Mouse (Mus musculus) embryonic facial prominence, embryonic 15.5 days (tissue): ENCODE data around the gene Slc6a6. TPM values are rescaled to one million over a fixed set of nuclear protein-coding genes. Genes with fewer than 3 reads are reported as not detected.
A peak's percentile ranks its signal among the peaks of the same experiment; 100 is the strongest.

ENCODE experiments used
- ATAC-seq: fragments of 200-750 bp; cut with Nextera tagmentation; 2 replicates; pipeline ENCODE4 v1.8.0; 2017; ENCODE audit warnings: low read depth, moderate TSS enrichment; ENCODE audit not compliant: insufficient number of reproducible peaks, low FRiP score, low TSS enrichment
- H3K27ac ChIP-seq: fragments of 300-500 bp; sonication (generic); replicated peaks from 2 replicates; pipeline ENCODE4 v1.5.1; 2015; ENCODE audit warnings: mild to moderate bottlenecking, inconsistent platforms
- H3K27me3 ChIP-seq: fragments of 300-500 bp; sonication (generic); 2 replicates; pipeline ENCODE4 v1.6.1; 2015; ENCODE audit warnings: inconsistent platforms
- H3K36me3 ChIP-seq: fragments of 300-500 bp; sonication (generic); 2 replicates; pipeline ENCODE4 v1.6.1; 2015; ENCODE audit warnings: mild to moderate bottlenecking, inconsistent platforms
- H3K4me1 ChIP-seq: fragments of 300-500 bp; sonication (generic); 2 replicates; pipeline ENCODE4 v1.6.1; 2015; ENCODE audit warnings: inconsistent platforms
- H3K4me2 ChIP-seq: fragments of 300-500 bp; sonication (generic); replicated peaks from 2 replicates; pipeline ENCODE4 v1.6.1; 2015; ENCODE audit warnings: mild to moderate bottlenecking, inconsistent platforms
- H3K4me3 ChIP-seq: fragments of 300-500 bp; sonication (generic); replicated peaks from 2 replicates; pipeline ENCODE4 v1.5.1; 2015; ENCODE audit warnings: mild to moderate bottlenecking, inconsistent platforms
- H3K9ac ChIP-seq: fragments of 300-500 bp; sonication (generic); 2 replicates; pipeline ENCODE4 v1.6.1; 2015; ENCODE audit warnings: inconsistent platforms
- H3K9me3 ChIP-seq: fragments of 300-500 bp; sonication (generic); replicated peaks from 2 replicates; pipeline ENCODE4 v1.6.1; 2016; ENCODE audit warnings: inconsistent platforms
- WGBS: fragments of 180-500 bp; shearing (Covaris S2); methylation state at CpG from one replicate; pipeline ENCODE4 v1.1.7; 2015; 5-methylcytosine and 5-hydroxymethylcytosine counted together
- polyA plus RNA-seq: library from polyadenylated mRNA; unstranded; fragments of >200 nt; fragmentation: Nextera tagmentation; extraction: Ambion mirVana; gene quantifications from 2 replicates; pipeline ENCODE4 v1.2.1, GENCODE M21; 2015

The Slc6a6 gene
- 61.6 and 77.5 TPM in 2 replicates for polyA plus RNA-seq

DNA sequence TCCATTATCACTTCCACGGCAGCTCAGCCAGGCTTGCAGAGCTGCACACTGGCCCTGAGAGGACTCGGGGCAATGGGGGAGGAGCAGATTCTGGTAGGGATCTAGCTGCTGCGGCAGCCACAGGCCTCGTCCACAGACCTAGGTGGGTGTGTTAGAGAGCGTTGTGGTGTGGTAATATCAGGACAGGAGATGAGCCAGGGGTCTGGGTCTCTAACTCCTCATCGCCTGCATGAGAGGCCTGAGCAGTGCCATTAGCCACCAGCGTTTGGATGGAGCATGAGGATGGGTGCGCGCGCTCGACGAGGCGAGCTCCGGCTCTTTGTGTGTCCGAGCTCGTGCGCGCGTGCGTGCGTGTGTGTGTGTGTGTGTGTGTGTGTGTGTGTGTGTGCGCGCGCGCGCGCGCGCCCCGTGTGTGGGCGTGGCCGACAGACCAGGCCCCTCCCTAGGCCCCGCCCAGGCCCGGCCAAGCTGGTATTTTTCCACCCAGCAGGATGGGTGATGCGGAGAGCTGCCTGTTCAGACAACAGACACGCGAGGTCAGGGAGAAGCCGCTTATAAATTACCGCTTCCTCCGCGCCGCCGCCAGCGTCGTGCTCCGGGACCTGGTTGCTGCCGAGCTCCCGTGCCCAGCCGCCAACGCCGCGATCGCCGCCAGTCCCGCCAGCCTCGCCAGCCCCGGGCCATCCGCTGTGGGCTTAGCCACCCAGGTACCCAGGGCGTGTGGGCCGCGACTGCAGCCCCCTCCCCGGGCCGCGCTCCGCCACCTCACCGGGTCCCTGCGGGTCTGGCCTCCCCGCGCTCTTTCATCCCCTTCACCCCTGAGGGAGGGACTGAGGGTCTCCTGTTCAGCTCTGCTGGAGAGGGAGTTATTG, at the start of gene Slc6a6:
Gene Slc6a6, plus strand, starts transcription at position 452 of the 872 bp plus-strand sequence.
- H3K27me3 ChIP-seq: no peaks in the 10 kb centered on the region
- 1% methylated on average over 69 of the region's 69 CpGs for WGBS
- H3K9me3 ChIP-seq: no peaks in the 10 kb centered on the region

DNA sequence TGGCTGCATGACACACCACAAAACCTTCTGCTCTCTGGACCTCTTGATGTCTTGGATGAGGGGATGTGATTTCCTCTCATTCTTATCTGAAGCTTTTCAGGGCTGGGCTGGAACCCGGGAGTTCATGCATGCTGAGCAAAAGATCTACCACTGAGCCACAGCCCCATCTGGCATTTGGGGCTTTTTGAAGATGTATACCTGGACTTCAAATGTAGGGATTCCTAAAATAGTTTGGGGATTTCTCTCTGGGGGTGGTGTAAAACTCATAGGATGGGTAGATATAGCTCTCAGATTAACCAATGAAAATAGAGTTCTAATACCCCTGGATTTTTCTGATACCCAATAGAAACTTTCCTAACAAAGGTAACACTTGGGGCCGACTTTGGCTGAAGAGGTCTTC, 49.4 kb upstream of the Slc6a6 start:
- Histone ChIP-seq H3K27me3 (no peaks in the 10 kb centered on the region), H3K36me3 (no peaks in the 10 kb centered on the region), H3K27ac (no peak overlapping the region), H3K9ac (no peak overlapping the region), H3K9me3 (no peaks in the 10 kb centered on the region), H3K4me2 (no peak overlapping the region), H3K4me1 (peaks cover 17% of the 10 kb centered on the region), H3K4me3 (no peak overlapping the region)
- ATAC-seq: no peak
- WGBS: 75% methylated on average over 2 of the region's 2 CpGs

More for the DNA sequence above, at the start of gene Slc6a6:
- no peaks in the 10 kb centered on the region for H3K36me3 ChIP-seq
- peak within 1 kb of the TSS; percentile 93 for H3K27ac ChIP-seq
- peaks cover 47% of the 10 kb centered on the region for H3K4me1 ChIP-seq
- peak within 1 kb of the TSS; percentile 92 for H3K4me2 ChIP-seq
- peak within 1 kb of the TSS; percentile 91 for H3K4me3 ChIP-seq
- ATAC-seq: peak; percentile 91
- peak within 1 kb of the TSS; percentile 96 for H3K9ac ChIP-seq

DNA sequence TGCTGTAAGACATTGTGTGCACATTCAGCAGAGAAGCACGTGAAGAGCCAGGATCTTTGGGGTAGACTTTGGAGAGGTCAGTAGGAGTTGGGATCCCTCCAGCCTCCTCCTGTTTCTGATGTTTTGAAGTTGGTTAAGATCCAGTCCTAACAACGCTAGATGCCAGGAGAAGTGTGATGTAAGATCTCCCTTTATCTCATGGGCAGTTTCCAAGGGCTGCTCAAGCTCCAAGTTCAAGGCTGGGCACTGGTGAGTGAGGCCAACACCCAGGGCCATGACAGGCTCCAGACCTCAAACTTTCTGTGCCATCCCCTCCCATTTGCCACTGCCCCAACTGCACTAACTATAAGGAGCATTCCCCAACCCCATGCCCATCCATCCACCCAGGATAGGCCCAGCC, 49.0 kb upstream of the Slc6a6 start:
- WGBS: 79% methylated on average over 2 of the region's 2 CpGs
- Histone ChIP-seq H3K4me2 (no peak overlapping the region), H3K4me3 (no peak overlapping the region)

DNA sequence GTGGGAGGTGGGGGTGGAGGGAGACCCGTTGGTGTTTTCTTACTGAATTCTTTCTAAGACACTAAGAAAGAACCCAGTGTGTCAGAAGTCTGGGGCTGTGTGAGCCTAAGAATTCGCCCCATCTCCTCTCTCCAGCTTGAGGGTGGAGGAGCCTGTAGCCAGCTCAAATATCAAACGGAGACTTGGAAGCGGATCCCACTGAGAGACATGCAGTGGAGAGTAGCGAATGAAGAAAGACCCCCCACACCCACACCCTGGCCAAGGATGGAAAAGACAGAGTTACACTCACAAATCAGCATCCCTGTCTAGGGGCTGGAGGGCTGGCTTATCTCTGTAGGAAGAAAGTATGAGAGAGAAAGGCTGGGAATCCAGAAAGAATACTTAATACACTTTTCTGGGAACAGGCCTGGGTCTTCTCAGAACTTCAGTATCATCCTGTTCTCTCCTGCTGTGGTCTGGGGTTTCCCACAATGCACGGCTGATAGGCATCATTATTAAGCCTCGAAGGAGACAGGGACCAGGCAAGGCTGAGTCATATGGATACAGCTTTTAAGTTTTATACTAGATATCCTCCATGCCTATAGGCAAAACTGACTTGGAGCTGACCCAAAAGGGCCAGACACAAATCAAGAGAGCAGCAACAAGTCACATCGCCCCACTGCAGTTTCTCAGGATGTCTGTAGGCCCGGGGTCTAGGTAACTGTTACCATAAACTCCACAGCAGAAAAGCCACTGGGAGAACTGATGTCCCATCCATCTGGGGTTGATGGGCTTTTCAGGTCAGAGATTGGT, 45.5 kb upstream of the Slc6a6 start:
- peak; percentile 83 for ATAC-seq
- peak overlapping the region; percentile 76 for H3K27ac ChIP-seq
- H3K4me3 ChIP-seq: no peak overlapping the region
- no peaks in the 10 kb centered on the region for H3K27me3 ChIP-seq
- no peaks in the 10 kb centered on the region for H3K36me3 ChIP-seq
- H3K9ac ChIP-seq: no peak overlapping the region
- H3K9me3 ChIP-seq: no peaks in the 10 kb centered on the region
- H3K4me2 ChIP-seq: 0 out of 2 replicates have a peak overlapping the region, but pooled peaks have one; percentile 4
- WGBS: 15% methylated on average over 9 of the region's 9 CpGs
- peaks cover 17% of the 10 kb centered on the region for H3K4me1 ChIP-seq

More for the DNA sequence above, 49.0 kb upstream of the Slc6a6 start:
- H3K9me3 ChIP-seq: no peaks in the 10 kb centered on the region
- H3K9ac ChIP-seq: no peak overlapping the region
- no peak for ATAC-seq
- peaks cover 17% of the 10 kb centered on the region for H3K4me1 ChIP-seq
- H3K36me3 ChIP-seq: no peaks in the 10 kb centered on the region
- no peak overlapping the region for H3K27ac ChIP-seq
- H3K27me3 ChIP-seq: no peaks in the 10 kb centered on the region

GRCm38 (mm10) chr6:91643011-91643410, 40.8 kb upstream of the Slc6a6 start:
- H3K27me3 ChIP-seq: no peaks in the 10 kb centered on the region
- ATAC-seq: no peak
- WGBS: 83% methylated on average over 5 of the region's 5 CpGs
- no peak overlapping the region for H3K4me3 ChIP-seq
- peaks cover 32% of the 10 kb centered on the region for H3K4me1 ChIP-seq
- no peaks in the 10 kb centered on the region for H3K9me3 ChIP-seq
- no peak overlapping the region for H3K27ac ChIP-seq
- H3K36me3 ChIP-seq: no peaks in the 10 kb centered on the region
- no peak overlapping the region for H3K4me2 ChIP-seq
- no peak overlapping the region for H3K9ac ChIP-seq

DNA sequence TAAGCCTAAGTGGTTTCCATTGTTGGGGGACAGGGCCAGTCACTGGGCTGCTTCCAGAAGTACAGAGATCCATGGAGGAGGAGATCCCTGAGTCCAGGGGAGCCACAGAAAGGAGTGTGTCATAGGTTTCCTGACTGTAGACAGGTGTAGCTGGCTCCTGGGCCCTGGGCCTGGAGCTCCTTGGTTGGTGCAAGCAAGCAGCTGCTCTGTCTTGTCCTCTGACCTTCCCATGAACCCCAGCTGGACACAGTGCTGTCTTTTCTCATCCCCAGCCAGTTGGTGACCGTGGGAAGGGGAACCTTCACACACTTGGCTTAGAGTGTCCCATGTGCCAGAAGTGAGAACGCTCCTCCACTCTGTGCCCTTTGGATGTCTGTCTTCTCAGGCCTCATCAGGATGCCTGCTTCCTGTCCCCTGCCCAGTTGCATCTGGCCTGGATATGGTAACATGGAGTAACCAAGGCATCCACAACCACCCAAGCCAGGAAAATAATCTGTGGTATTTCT, 40.4 kb upstream of the Slc6a6 start:
- ATAC-seq: no peak

DNA sequence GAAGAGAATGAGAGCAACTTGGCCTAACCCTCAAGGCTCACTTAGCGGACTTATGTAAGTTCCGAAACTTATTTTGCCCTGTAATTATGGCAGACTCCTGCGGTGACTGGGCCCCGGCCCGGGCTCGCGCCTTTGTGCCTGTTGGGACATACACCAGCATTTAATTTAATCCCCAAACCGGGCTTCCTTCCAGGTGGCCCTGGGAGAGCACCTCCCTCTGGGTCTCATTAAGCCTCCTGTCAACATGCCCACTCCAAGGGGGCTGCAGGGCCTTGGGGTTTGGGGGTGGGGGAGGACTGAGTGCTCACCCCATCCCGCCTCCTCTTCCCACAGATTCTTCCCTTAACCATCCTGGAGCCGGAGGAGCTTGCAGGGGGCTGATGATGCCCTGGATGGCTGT, 37.8 kb upstream of the Slc6a6 start:
- peak; percentile 74 for ATAC-seq

More for the DNA sequence above, 40.4 kb upstream of the Slc6a6 start:
- H3K27ac ChIP-seq: no peak overlapping the region
- H3K4me1 ChIP-seq: peaks cover 28% of the 10 kb centered on the region
- H3K9ac ChIP-seq: no peak overlapping the region
- H3K36me3 ChIP-seq: no peaks in the 10 kb centered on the region
- no peak overlapping the region for H3K4me3 ChIP-seq
- H3K4me2 ChIP-seq: no peak overlapping the region
- no peaks in the 10 kb centered on the region for H3K27me3 ChIP-seq
- 86% methylated on average over 2 of the region's 2 CpGs for WGBS
- H3K9me3 ChIP-seq: no peaks in the 10 kb centered on the region

GRCm38 (mm10) chr6:91646822-91647221, 37.0 kb upstream of the Slc6a6 start:
- H3K27ac ChIP-seq: peak overlapping the region; percentile 68
- no peaks in the 10 kb centered on the region for H3K9me3 ChIP-seq
- no peak overlapping the region for H3K9ac ChIP-seq
- no peaks in the 10 kb centered on the region for H3K27me3 ChIP-seq
- H3K4me3 ChIP-seq: no peak overlapping the region
- H3K36me3 ChIP-seq: no peaks in the 10 kb centered on the region
- no peak for ATAC-seq
- H3K4me2 ChIP-seq: no peak overlapping the region
- 62% methylated on average over 4 of the region's 4 CpGs for WGBS
- H3K4me1 ChIP-seq: peaks cover 25% of the 10 kb centered on the region

More for the DNA sequence above, 37.8 kb upstream of the Slc6a6 start:
- Histone ChIP-seq H3K27ac (peak overlapping the region; percentile 68), H3K4me3 (no peak overlapping the region), H3K9me3 (no peaks in the 10 kb centered on the region), H3K4me2 (no peak overlapping the region), H3K4me1 (peaks cover 25% of the 10 kb centered on the region), H3K27me3 (no peaks in the 10 kb centered on the region), H3K9ac (no peak overlapping the region), H3K36me3 (no peaks in the 10 kb centered on the region)
- WGBS: 15% methylated on average over 10 of the region's 10 CpGs

- no peak overlapping the region for H3K4me3 ChIP-seq
- H3K27ac ChIP-seq: peak overlapping the region; percentile 68
- peak; percentile 31; the same call in 1 of the 2 replicates for ATAC-seq
- no peak overlapping the region for H3K9ac ChIP-seq
- H3K27me3 ChIP-seq: no peaks in the 10 kb centered on the region
- 27% methylated on average over 9 of the region's 9 CpGs for WGBS
- no peaks in the 10 kb centered on the region for H3K36me3 ChIP-seq
- H3K4me1 ChIP-seq: peaks cover 25% of the 10 kb centered on the region
- H3K4me2 ChIP-seq: no peak overlapping the region
- H3K9me3 ChIP-seq: no peaks in the 10 kb centered on the region
Observed at GRCm38 (mm10) chr6:91647385-91647791, 36.5 kb upstream of the Slc6a6 start.

GRCm38 (mm10) chr6:91650255-91650654, 33.6 kb upstream of the Slc6a6 start:
- no peak overlapping the region for H3K9ac ChIP-seq
- H3K27me3 ChIP-seq: no peaks in the 10 kb centered on the region
- no peaks in the 10 kb centered on the region for H3K36me3 ChIP-seq
- ATAC-seq: no peak
- H3K9me3 ChIP-seq: no peaks in the 10 kb centered on the region
- no peak overlapping the region for H3K27ac ChIP-seq
- H3K4me1 ChIP-seq: peaks cover 28% of the 10 kb centered on the region
- 66% methylated on average over 9 of the region's 9 CpGs for WGBS
- H3K4me2 ChIP-seq: no peak overlapping the region
- H3K4me3 ChIP-seq: no peak overlapping the region

- Histone ChIP-seq H3K27ac (no peak overlapping the region; the same call in 1 of the 2 replicates), H3K4me1 (peaks cover 17% of the 10 kb centered on the region), H3K4me2 (no peak overlapping the region), H3K9me3 (no peaks in the 10 kb centered on the region), H3K27me3 (no peaks in the 10 kb centered on the region), H3K9ac (no peak overlapping the region), H3K36me3 (no peaks in the 10 kb centered on the region), H3K4me3 (no peak overlapping the region)
- no peak for ATAC-seq
- 61% methylated on average over 3 of the region's 3 CpGs for WGBS
Observed at GRCm38 (mm10) chr6:91652296-91652695, 31.6 kb upstream of the Slc6a6 start.
